Mouse (Mus musculus) heart, embryonic 15.5 days (tissue): ENCODE data around the gene Cyfip1. TPM values are rescaled to one million over a fixed set of nuclear protein-coding genes. Genes with fewer than 3 reads are reported as not detected.

Source experiments
- ATAC-seq: fragments of 200-750 bp; cut with Nextera tagmentation; replicated peaks from 2 replicates; pipeline ENCODE4 v1.8.0; 2017; ENCODE audit warnings: low read depth, moderate TSS enrichment; ENCODE audit not compliant: insufficient number of reproducible peaks, insufficient read depth, low FRiP score
- H3K27ac ChIP-seq: fragments of 300-500 bp; sonication (generic); 2 replicates; pipeline ENCODE4 v1.5.1; 2015; ENCODE audit warnings: mild to moderate bottlenecking, inconsistent platforms
- H3K27me3 ChIP-seq: fragments of 300-500 bp; sonication (generic); 2 replicates; pipeline ENCODE4 v1.6.1; 2015; ENCODE audit warnings: inconsistent platforms
- H3K36me3 ChIP-seq: fragments of 300-500 bp; sonication (generic); 2 replicates; pipeline ENCODE4 v1.6.1; 2015; ENCODE audit warnings: mild to moderate bottlenecking, inconsistent platforms
- H3K4me1 ChIP-seq: fragments of 300-500 bp; sonication (generic); replicated peaks from 2 replicates; pipeline ENCODE4 v1.6.1; 2015; ENCODE audit warnings: inconsistent platforms
- H3K4me2 ChIP-seq: fragments of 300-500 bp; sonication (generic); 2 replicates; pipeline ENCODE4 v1.6.1; 2015; ENCODE audit warnings: inconsistent platforms, mild to moderate bottlenecking, moderate library complexity
- H3K4me3 ChIP-seq: fragments of 300-500 bp; sonication (generic); 2 replicates; pipeline ENCODE4 v1.5.1; 2015; ENCODE audit warnings: mild to moderate bottlenecking, inconsistent platforms
- H3K9ac ChIP-seq: fragments of 300-500 bp; sonication (generic); 2 replicates; pipeline ENCODE4 v1.6.1; 2015; ENCODE audit warnings: mild to moderate bottlenecking, inconsistent platforms
- H3K9me3 ChIP-seq: fragments of 300-500 bp; sonication (generic); replicated peaks from 2 replicates; pipeline ENCODE4 v1.6.1; 2016; ENCODE audit warnings: inconsistent platforms
- WGBS: fragments of 180-500 bp; shearing (Covaris S2); methylation state at CpG from one replicate; pipeline ENCODE4 v1.1.7; 2015; ENCODE audit warnings: mixed read lengths; 5-methylcytosine and 5-hydroxymethylcytosine counted together
- polyA plus RNA-seq: library from polyadenylated mRNA; unstranded; fragments of >200 nt; fragmentation: Nextera tagmentation; extraction: Ambion mirVana; gene quantifications from 2 replicates; pipeline ENCODE4 v1.2.1, GENCODE M21; 2015

The Cyfip1 gene
- polyA plus RNA-seq, 1 experiment from 2014 or later, result 45.2 TPM

DNA sequence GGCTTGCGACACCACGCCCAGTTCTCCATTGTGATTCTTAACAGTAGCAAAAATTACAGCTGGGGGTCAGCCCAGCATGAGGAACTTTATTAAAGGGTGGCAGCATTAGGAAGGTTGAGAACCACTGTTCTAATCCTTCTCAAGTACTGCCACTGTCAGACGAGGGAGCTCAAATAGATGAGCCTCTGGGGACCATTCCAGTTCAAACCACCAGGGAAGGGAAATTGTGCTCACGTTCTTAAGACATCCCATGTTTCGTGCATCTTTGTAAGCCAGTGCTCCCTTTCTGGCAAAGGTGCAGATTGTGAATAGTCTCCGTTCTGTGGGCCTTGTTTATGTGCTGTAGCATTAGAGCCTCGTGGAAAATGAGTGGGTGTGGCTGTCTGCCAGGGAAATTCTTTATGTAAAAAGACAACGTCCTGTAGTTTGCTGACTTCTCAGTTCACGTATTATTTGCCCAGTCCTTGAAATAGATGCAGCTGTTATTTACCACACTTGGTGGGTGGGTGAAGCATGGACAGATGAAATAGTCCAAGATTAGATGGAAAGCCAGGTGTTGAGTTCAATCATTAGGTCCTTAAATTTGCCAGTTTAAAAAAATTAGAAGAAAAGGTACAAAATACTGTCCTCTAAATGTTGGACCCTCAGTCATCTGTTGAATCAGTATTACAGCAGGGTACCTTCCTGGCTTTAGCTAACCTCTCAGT is 5.2 kb downstream of the Cyfip1 start:
- no peaks in the 10 kb centered on the region for H3K27me3 ChIP-seq

GRCm38 (mm10) chr7:55849948-55850571 is 8.5 kb downstream of the Cyfip1 start:
- Histone ChIP-seq H3K9ac (no peak overlapping the region), H3K36me3 (no peaks in the 10 kb centered on the region), H3K4me3 (no peak overlapping the region), H3K4me2 (no peak overlapping the region), H3K4me1 (peaks cover 21% of the 10 kb centered on the region), H3K27me3 (no peaks in the 10 kb centered on the region), H3K27ac (0 out of 2 replicates have a peak overlapping the region, but pooled peaks have one; percentile 16), H3K9me3 (no peaks in the 10 kb centered on the region)
- no peak for ATAC-seq
- WGBS, result 56% methylated on average over 14 of the region's 14 CpGs

More for the DNA sequence above, 5.2 kb downstream of the Cyfip1 start:
- no peaks in the 10 kb centered on the region for H3K9me3 ChIP-seq
- peaks cover 26% of the 10 kb centered on the region for H3K4me1 ChIP-seq
- no peak overlapping the region for H3K4me3 ChIP-seq
- no peak overlapping the region for H3K4me2 ChIP-seq
- 60% methylated on average over 9 of the region's 9 CpGs for WGBS
- H3K9ac ChIP-seq, result no peak overlapping the region
- ATAC-seq, result no peak
- no peaks in the 10 kb centered on the region for H3K36me3 ChIP-seq
- no peak overlapping the region for H3K27ac ChIP-seq

DNA sequence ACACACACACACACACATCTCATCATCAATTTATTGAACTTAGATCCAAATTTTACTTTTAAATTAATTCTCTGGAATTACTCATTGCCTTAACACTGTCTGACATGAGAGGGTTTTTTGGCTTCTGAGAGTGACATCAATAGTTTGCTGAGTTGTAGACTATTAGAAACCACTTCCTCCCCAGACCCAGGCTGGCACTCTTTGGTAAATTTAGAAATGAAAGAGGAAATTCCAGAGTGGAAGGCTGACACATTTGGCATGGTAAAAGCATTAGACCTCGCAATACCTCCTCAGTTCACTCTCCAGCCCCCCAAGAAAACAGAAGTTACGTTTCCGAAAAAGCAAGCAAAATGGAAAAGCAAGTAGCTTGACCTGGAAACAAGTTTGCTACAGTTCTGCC is 11.2 kb downstream of the Cyfip1 start:
- no peaks in the 10 kb centered on the region for H3K27me3 ChIP-seq
- H3K4me3 ChIP-seq, result no peak overlapping the region
- WGBS, result 53% methylated on average over 3 of the region's 3 CpGs
- H3K9me3 ChIP-seq, result no peaks in the 10 kb centered on the region
- H3K27ac ChIP-seq, result no peak overlapping the region
- ATAC-seq, result no peak
- H3K4me2 ChIP-seq, result no peak overlapping the region
- H3K36me3 ChIP-seq, result no peaks in the 10 kb centered on the region
- peaks cover 26% of the 10 kb centered on the region for H3K4me1 ChIP-seq
- H3K9ac ChIP-seq, result no peak overlapping the region

- 62% methylated on average over 3 of the region's 3 CpGs for WGBS
- ATAC-seq, result no peak
- Histone ChIP-seq H3K36me3 (no peaks in the 10 kb centered on the region), H3K4me3 (no peak overlapping the region), H3K9me3 (no peaks in the 10 kb centered on the region), H3K4me1 (peaks cover 14% of the 10 kb centered on the region), H3K27me3 (no peaks in the 10 kb centered on the region), H3K27ac (no peak overlapping the region), H3K9ac (no peak overlapping the region), H3K4me2 (no peak overlapping the region)
Measured at GRCm38 (mm10) chr7:55855597-55855996, 14.1 kb downstream of the Cyfip1 start.

DNA sequence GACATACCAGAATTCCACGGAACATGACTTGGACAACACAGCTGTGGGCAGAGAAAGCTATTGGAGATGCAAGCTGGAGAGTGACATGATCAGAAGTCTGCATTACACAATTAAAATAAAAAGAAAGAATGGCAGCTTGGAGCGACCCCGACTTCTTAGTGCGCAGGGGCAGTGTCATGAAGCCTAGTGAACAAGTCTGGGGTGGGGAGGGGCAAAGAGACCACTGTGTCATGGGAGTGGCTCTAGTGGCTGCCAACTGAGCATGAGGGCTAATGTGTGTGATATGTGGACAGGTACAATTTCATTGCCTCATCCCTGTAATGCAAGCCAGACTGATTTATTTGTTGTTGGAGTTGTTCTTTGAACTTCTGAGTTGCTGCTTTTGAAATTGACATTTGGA is 15.2 kb downstream of the Cyfip1 start:
- Histone ChIP-seq H3K36me3 (no peaks in the 10 kb centered on the region), H3K4me1 (peaks cover 10% of the 10 kb centered on the region; the same call in 1 of the 2 replicates), H3K4me3 (no peak overlapping the region), H3K9ac (no peak overlapping the region), H3K9me3 (no peaks in the 10 kb centered on the region), H3K4me2 (no peak overlapping the region), H3K27me3 (no peaks in the 10 kb centered on the region), H3K27ac (no peak overlapping the region)
- 91% methylated on average over 4 of the region's 4 CpGs for WGBS
- no peak for ATAC-seq

- Histone ChIP-seq H3K27ac (no peak overlapping the region), H3K9me3 (no peaks in the 10 kb centered on the region), H3K4me1 (peaks cover 9% of the 10 kb centered on the region; the same call in 1 of the 2 replicates), H3K36me3 (no peaks in the 10 kb centered on the region), H3K27me3 (no peaks in the 10 kb centered on the region), H3K9ac (no peak overlapping the region), H3K4me3 (no peak overlapping the region), H3K4me2 (no peak overlapping the region)
- 71% methylated on average over 2 of the region's 2 CpGs for WGBS
- no peak for ATAC-seq
Measured at GRCm38 (mm10) chr7:55857729-55858128, 16.2 kb downstream of the Cyfip1 start.

- 86% methylated on average over 3 of the region's 3 CpGs for WGBS
- peaks cover 6% of the 10 kb centered on the region; the same call in 1 of the 2 replicates for H3K4me1 ChIP-seq
- H3K36me3 ChIP-seq, result no peaks in the 10 kb centered on the region
- no peak overlapping the region for H3K27ac ChIP-seq
- no peak for ATAC-seq
- H3K27me3 ChIP-seq, result no peaks in the 10 kb centered on the region
- H3K9ac ChIP-seq, result no peak overlapping the region
- H3K4me2 ChIP-seq, result no peak overlapping the region
- no peaks in the 10 kb centered on the region for H3K9me3 ChIP-seq
- no peak overlapping the region for H3K4me3 ChIP-seq
Measured at GRCm38 (mm10) chr7:55858836-55859517, 17.4 kb downstream of the Cyfip1 start.

DNA sequence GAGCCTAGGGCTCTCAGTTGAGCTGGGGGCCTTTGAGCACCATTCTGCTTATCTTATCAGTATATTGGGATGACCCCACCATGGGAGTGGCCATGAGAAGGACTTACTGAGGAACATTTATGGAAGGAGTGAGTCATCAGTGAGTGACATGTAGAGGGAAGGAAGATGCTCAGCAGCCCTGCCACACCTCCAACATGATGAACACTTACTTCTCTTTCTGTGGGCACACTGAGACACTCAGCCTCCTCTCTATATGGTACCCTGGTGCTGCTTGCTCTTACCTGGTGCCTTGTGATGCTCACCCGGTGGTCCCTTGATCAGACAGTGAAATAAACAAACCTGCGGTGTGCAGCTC is 17.9 kb downstream of the Cyfip1 start:
- H3K9me3 ChIP-seq, result no peaks in the 10 kb centered on the region
- WGBS, result 87% methylated on average over 2 of the region's 2 CpGs
- H3K36me3 ChIP-seq, result no peaks in the 10 kb centered on the region
- H3K4me2 ChIP-seq, result no peak overlapping the region
- no peak for ATAC-seq
- H3K9ac ChIP-seq, result no peak overlapping the region
- no peak overlapping the region for H3K27ac ChIP-seq
- peaks cover 6% of the 10 kb centered on the region; the same call in 1 of the 2 replicates for H3K4me1 ChIP-seq
- no peaks in the 10 kb centered on the region for H3K27me3 ChIP-seq
- H3K4me3 ChIP-seq, result no peak overlapping the region

GRCm38 (mm10) chr7:55859956-55860355 is 18.4 kb downstream of the Cyfip1 start:
- Histone ChIP-seq H3K27ac (no peak overlapping the region), H3K4me2 (no peak overlapping the region), H3K9me3 (no peaks in the 10 kb centered on the region), H3K27me3 (no peaks in the 10 kb centered on the region), H3K9ac (no peak overlapping the region), H3K4me1 (peaks cover 6% of the 10 kb centered on the region; the same call in 1 of the 2 replicates), H3K36me3 (no peaks in the 10 kb centered on the region), H3K4me3 (no peak overlapping the region)
- WGBS, result 77% methylated on average over 6 of the region's 6 CpGs
- no peak for ATAC-seq

DNA sequence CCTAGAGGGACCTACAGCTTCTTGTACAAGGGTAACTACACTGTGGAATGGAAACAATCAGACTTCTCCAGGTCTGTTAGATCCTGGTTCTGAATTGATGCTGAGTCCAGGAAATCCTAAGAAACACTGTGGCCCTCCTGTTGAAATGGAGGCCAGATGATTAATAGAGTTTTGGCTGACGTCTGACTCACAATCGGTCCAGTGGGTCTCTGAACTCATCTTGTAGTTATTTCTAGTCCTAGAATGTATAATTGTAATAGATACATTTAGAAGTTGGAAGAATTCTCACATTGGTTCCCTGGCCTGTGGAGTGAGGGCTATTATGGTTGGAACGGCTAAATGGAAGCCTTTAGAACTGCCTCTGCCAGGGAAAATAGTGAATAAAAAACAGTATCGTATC is 19.6 kb downstream of the Cyfip1 start:
- Histone ChIP-seq H3K9me3 (no peaks in the 10 kb centered on the region), H3K27ac (no peak overlapping the region), H3K9ac (no peak overlapping the region), H3K4me1 (no peaks in the 10 kb centered on the region; the same call in 1 of the 2 replicates), H3K27me3 (no peaks in the 10 kb centered on the region), H3K4me3 (no peak overlapping the region), H3K36me3 (no peaks in the 10 kb centered on the region), H3K4me2 (no peak overlapping the region)
- 77% methylated on average over 4 of the region's 4 CpGs for WGBS
- ATAC-seq, result no peak

DNA sequence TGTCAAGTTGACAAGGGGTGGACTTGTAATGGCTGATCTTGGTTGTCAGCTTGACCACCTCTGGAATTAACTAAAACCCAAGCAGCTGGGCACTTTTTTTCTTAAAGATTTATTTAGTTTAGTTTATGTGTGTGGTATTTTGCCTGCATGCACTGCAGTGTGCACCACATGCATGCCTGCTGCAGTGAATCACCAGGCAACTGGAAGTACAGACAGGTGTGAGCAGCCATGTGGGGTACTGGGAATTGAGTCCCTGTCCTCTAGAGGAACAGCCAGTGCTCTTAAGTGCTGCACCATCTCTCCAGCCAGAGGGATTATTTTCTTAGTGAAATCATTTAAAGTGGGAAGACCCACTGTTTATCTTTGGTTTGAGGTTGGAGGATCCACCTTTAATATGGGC is 23.5 kb downstream of the Cyfip1 start:
- ATAC-seq, result no peak
- Histone ChIP-seq H3K9ac (no peak overlapping the region), H3K4me1 (0 out of 2 replicates have a peak, but pooled peaks cover 6% of the 10 kb centered on the region), H3K9me3 (no peaks in the 10 kb centered on the region), H3K27ac (no peak overlapping the region), H3K27me3 (no peaks in the 10 kb centered on the region), H3K4me3 (no peak overlapping the region), H3K4me2 (no peak overlapping the region), H3K36me3 (no peaks in the 10 kb centered on the region)
